Mouse (Mus musculus): ENCODE results near the gene Gm3404. TPM values are rescaled to one million over a fixed set of nuclear protein-coding genes. Genes with fewer than 3 reads are reported as not detected.
"Not testable (repeated sequence)": the region's sequence is repeated elsewhere in the genome, so short reads cannot be mapped to it uniquely, and the experiment has no call there.

Gm3404 gene
- polyA plus RNA-seq, 1 experiment from 2014 or later = not detected

GRCm38 (mm10) chr5:146571830-146572734 is 46.5 kb downstream of the Gm3404 start:
- not testable (repeated sequence) for H3K4me1 ChIP-seq

GRCm38 (mm10) chr5:146572735-146573042 is 47.1 kb downstream of the Gm3404 start:
- H3K4me1 ChIP-seq; H3K27ac ChIP-seq (replicated peaks); ATAC-seq (ENCODE audit: low FRiP score); H3K4me2 ChIP-seq; H3K9me3 ChIP-seq (replicated peaks); H3K36me3 ChIP-seq; H3K9ac ChIP-seq (replicated peaks); H3K27me3 ChIP-seq (replicated peaks); H3K4me3 ChIP-seq (replicated peaks): not testable (repeated sequence)
- WGBS = 95% methylated on average over 4 of the region's 4 CpGs

More at GRCm38 (mm10) chr5:146571830-146572734, 46.5 kb downstream of the Gm3404 start:
- not testable (repeated sequence) for H3K9ac ChIP-seq (replicated peaks); H3K36me3 ChIP-seq; H3K4me3 ChIP-seq (replicated peaks); H3K27me3 ChIP-seq (replicated peaks); H3K4me2 ChIP-seq; H3K27ac ChIP-seq (replicated peaks); H3K9me3 ChIP-seq (replicated peaks)
- ATAC-seq (ENCODE audit: low FRiP score) = peak; percentile 53; the same call in 1 of the 2 replicates
- WGBS = 58% methylated on average over 6 of the region's 6 CpGs

- H3K4me2 ChIP-seq = no peak overlapping the region
- H3K36me3 ChIP-seq = no peaks in the 10 kb centered on the region
- H3K4me1 ChIP-seq = no peaks in the 10 kb centered on the region
- no peak for ATAC-seq (ENCODE audit: low FRiP score)
- no peaks in the 10 kb centered on the region for H3K9me3 ChIP-seq (replicated peaks)
- peaks cover 4% of the 10 kb centered on the region; the same call in 1 of the 2 replicates for H3K27me3 ChIP-seq (replicated peaks)
- no peak overlapping the region for H3K27ac ChIP-seq (replicated peaks)
- 94% methylated on average over 3 of the region's 3 CpGs for WGBS
- H3K9ac ChIP-seq (replicated peaks) = no peak overlapping the region
- no peak overlapping the region for H3K4me3 ChIP-seq (replicated peaks)
These were observed 51.1 kb downstream of the Gm3404 start for GRCm38 (mm10) chr5:146576668-146577067.

Other genes with a start within 250 kb of the Gm3404 start
- gene Wasf3, start 140.8 kb upstream of the Gm3404 start, polyA plus RNA-seq (2015; fragmentation: Nextera tagmentation; extraction: Ambion mirVana) = 19.4 and 22.2 TPM in 2 replicates
- not detected in 2 replicates for gene Gm6408, start 43.8 kb upstream of the Gm3404 start, polyA plus RNA-seq (2015; fragmentation: Nextera tagmentation; extraction: Ambion mirVana)
- gene Gm6370, start 34.4 kb upstream of the Gm3404 start, polyA plus RNA-seq (2015; fragmentation: Nextera tagmentation; extraction: Ambion mirVana) = not detected in 2 replicates
- gene 4930449I24Rik, start 23.4 kb upstream of the Gm3404 start, polyA plus RNA-seq (2015; fragmentation: Nextera tagmentation; extraction: Ambion mirVana) = not detected in 2 replicates
- not detected in 2 replicates for gene Gm3402, start 11.7 kb upstream of the Gm3404 start, polyA plus RNA-seq (2015; fragmentation: Nextera tagmentation; extraction: Ambion mirVana)
- not detected in 2 replicates for gene Gm3409, start 11.8 kb downstream of the Gm3404 start, polyA plus RNA-seq (2015; fragmentation: Nextera tagmentation; extraction: Ambion mirVana)
- gene Gm3415, start 30.3 kb downstream of the Gm3404 start, polyA plus RNA-seq (2015; fragmentation: Nextera tagmentation; extraction: Ambion mirVana) = not detected in 2 replicates
- gene Gpr12, start 59.4 kb downstream of the Gm3404 start, polyA plus RNA-seq (2015; fragmentation: Nextera tagmentation; extraction: Ambion mirVana) = 23.8 and 27.5 TPM in 2 replicates